Mouse (Mus musculus): ENCODE measurements around the gene Lef1.

DNA sequence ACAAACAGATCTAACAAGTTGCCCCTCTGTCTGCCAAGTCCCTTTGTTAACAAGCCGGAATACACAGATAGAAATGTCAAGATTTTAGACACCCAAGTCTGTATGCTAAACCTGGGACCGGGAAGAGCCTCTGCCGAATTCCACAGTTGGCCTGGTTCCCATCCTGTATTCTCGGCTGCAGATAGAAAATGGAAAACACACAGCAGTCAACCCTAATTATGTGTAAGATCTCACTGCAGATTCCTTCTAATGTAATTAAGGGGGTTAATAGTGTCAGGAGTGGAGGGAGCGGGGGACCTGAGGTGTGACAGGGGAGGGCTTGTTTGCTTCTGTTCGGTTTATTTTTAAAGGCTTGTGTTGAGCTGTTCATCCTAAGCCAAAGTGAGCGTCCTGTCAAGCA lies 50.6 kb downstream of the Lef1 start:
- no peak for TF ChIP-seq CTCF (IDR thresholded peaks at IDR 0.05; ENCODE audit: low read depth)
- no peak for TF ChIP-seq EP300 (IDR thresholded peaks at IDR 0.05; ENCODE audit: low read depth)

Data from liver, embryonic 14.5 days (tissue).